Mouse (Mus musculus) neural tube, embryonic 14.5 days (tissue): ENCODE data around the gene I0C0044D17Rik. TPM values are rescaled to one million over a fixed set of nuclear protein-coding genes. Genes with fewer than 3 reads are reported as not detected.

Source experiments
- polyA plus RNA-seq: library from polyadenylated mRNA; unstranded; fragments of >200 nt; fragmentation: Nextera tagmentation; extraction: Ambion mirVana; gene quantifications from 2 replicates; pipeline ENCODE4 v1.2.1, GENCODE M21; 2014

Gene I0C0044D17Rik
- polyA plus RNA-seq, 1 experiment from 2014 or later = not detected

Other genes starting within 250 kb of the I0C0044D17Rik start
- gene L1td1, start 97.1 kb downstream of the I0C0044D17Rik start, polyA plus RNA-seq = not detected in 2 replicates
- 0.92 and 1.2 TPM in 2 replicates for gene Kank4, start 6.3 kb downstream of the I0C0044D17Rik start, polyA plus RNA-seq
- gene Usp1, start 100.0 kb upstream of the I0C0044D17Rik start, polyA plus RNA-seq = 25.3 and 25.5 TPM in 2 replicates
- 2.2 and 2.8 TPM in 2 replicates for gene Angptl3, start 207.1 kb upstream of the I0C0044D17Rik start, polyA plus RNA-seq